Mouse (Mus musculus): ENCODE results near the gene Myo18a. TPM values are rescaled to one million over a fixed set of nuclear protein-coding genes. Genes with fewer than 3 reads are reported as not detected.
A peak's percentile ranks its signal among the peaks of the same experiment; 100 is the strongest.

The Myo18a gene
- polyA plus RNA-seq, 1 experiment from 2014 or later, result 154 TPM

- ATAC-seq (ENCODE audit: insufficient number of reproducible peaks, low FRiP score), result no peak
- H3K36me3 ChIP-seq, result no peaks in the 10 kb centered on the region
- 67% methylated on average over 5 of the region's 5 CpGs for WGBS
- peaks cover 20% of the 10 kb centered on the region for H3K4me1 ChIP-seq (replicated peaks)
- H3K9ac ChIP-seq, result no peak overlapping the region
- no peak overlapping the region for H3K4me3 ChIP-seq
- H3K27ac ChIP-seq (ENCODE audit: poor library complexity, severe bottlenecking), result no peak overlapping the region
- H3K27me3 ChIP-seq (replicated peaks), result peaks cover 38% of the 10 kb centered on the region
- H3K4me2 ChIP-seq, result no peak overlapping the region
- no peaks in the 10 kb centered on the region for H3K9me3 ChIP-seq (replicated peaks)
Measured at GRCm38 (mm10) chr11:77901366-77901765, 138.3 kb downstream of the Myo18a start.

DNA sequence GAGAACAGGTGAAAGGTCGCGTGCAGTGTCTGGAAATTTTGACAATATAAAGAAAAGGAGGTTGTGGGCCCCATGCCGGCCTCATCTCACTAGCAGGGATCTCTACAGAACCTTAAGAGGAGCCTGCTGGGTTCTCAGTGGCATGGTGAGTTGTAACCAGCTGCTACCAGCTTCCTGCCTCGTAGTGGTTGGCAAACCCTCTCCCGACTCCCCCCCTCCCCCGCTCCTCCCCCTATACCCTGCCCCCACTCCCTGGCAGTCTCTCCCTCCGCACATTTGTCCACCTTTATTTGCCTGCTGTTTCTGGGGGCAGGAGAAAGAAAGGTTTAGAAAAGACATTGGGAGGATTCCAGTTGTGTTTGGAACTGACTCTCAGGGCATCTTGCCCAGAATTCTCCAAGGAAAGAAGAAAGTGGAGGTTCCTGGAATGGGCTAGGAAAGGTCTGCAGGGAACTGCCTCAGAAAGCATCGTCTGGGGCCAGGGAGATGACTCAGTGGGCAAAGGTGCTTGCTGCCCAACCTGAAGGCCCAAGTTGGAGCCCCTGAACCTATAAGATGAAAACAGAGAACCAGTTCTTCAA is 138.8 kb downstream of the Myo18a start:
- H3K4me2 ChIP-seq, result no peak overlapping the region

GRCm38 (mm10) chr11:77903761-77904160 is 140.7 kb downstream of the Myo18a start:
- H3K4me1 ChIP-seq (replicated peaks), result peaks cover 16% of the 10 kb centered on the region
- H3K36me3 ChIP-seq, result no peaks in the 10 kb centered on the region
- H3K9ac ChIP-seq, result no peak overlapping the region
- no peak overlapping the region for H3K4me3 ChIP-seq
- no peak overlapping the region for H3K4me2 ChIP-seq
- no peak for ATAC-seq (ENCODE audit: insufficient number of reproducible peaks, low FRiP score)
- 7% methylated on average over 3 of the region's 3 CpGs for WGBS
- H3K27me3 ChIP-seq (replicated peaks), result peaks cover 28% of the 10 kb centered on the region
- H3K9me3 ChIP-seq (replicated peaks), result no peaks in the 10 kb centered on the region
- H3K27ac ChIP-seq (ENCODE audit: poor library complexity, severe bottlenecking), result no peak overlapping the region; the same call in 1 of the 2 replicates

More for the DNA sequence above, 138.8 kb downstream of the Myo18a start:
- Histone ChIP-seq H3K9me3 (replicated peaks) (no peaks in the 10 kb centered on the region), H3K27ac (ENCODE audit: poor library complexity, severe bottlenecking) (no peak overlapping the region), H3K27me3 (replicated peaks) (peaks cover 36% of the 10 kb centered on the region), H3K36me3 (no peaks in the 10 kb centered on the region), H3K4me3 (no peak overlapping the region), H3K4me1 (replicated peaks) (peaks cover 20% of the 10 kb centered on the region), H3K9ac (no peak overlapping the region)
- ATAC-seq (ENCODE audit: insufficient number of reproducible peaks, low FRiP score), result no peak
- WGBS, result 46% methylated on average over 8 of the region's 8 CpGs

GRCm38 (mm10) chr11:77904707-77905106 is 141.7 kb downstream of the Myo18a start:
- H3K4me2 ChIP-seq, result no peak overlapping the region
- no peaks in the 10 kb centered on the region for H3K9me3 ChIP-seq (replicated peaks)
- H3K36me3 ChIP-seq, result no peaks in the 10 kb centered on the region
- 63% methylated on average over 1 of the region's 1 CpGs for WGBS
- no peak for ATAC-seq (ENCODE audit: insufficient number of reproducible peaks, low FRiP score)
- H3K4me3 ChIP-seq, result no peak overlapping the region
- peaks cover 16% of the 10 kb centered on the region for H3K4me1 ChIP-seq (replicated peaks)
- H3K27ac ChIP-seq (ENCODE audit: poor library complexity, severe bottlenecking), result no peak overlapping the region
- peaks cover 30% of the 10 kb centered on the region for H3K27me3 ChIP-seq (replicated peaks)
- H3K9ac ChIP-seq, result no peak overlapping the region

GRCm38 (mm10) chr11:77906097-77906687 is 143.1 kb downstream of the Myo18a start:
- Histone ChIP-seq H3K4me2 (no peak overlapping the region), H3K9me3 (replicated peaks) (no peaks in the 10 kb centered on the region), H3K36me3 (no peaks in the 10 kb centered on the region), H3K4me1 (replicated peaks) (peaks cover 16% of the 10 kb centered on the region), H3K4me3 (no peak overlapping the region), H3K27ac (ENCODE audit: poor library complexity, severe bottlenecking) (no peak overlapping the region), H3K27me3 (replicated peaks) (peaks cover 37% of the 10 kb centered on the region), H3K9ac (no peak overlapping the region)
- ATAC-seq (ENCODE audit: insufficient number of reproducible peaks, low FRiP score), result no peak
- WGBS, result 25% methylated on average over 19 of the region's 19 CpGs

GRCm38 (mm10) chr11:77906747-77907174 is 143.7 kb downstream of the Myo18a start:
- WGBS, result 11% methylated on average over 9 of the region's 9 CpGs
- ATAC-seq (ENCODE audit: insufficient number of reproducible peaks, low FRiP score), result no peak
- Histone ChIP-seq H3K27ac (ENCODE audit: poor library complexity, severe bottlenecking) (no peak overlapping the region), H3K9ac (no peak overlapping the region), H3K4me1 (replicated peaks) (peaks cover 16% of the 10 kb centered on the region), H3K27me3 (replicated peaks) (peaks cover 33% of the 10 kb centered on the region), H3K4me3 (no peak overlapping the region), H3K36me3 (no peaks in the 10 kb centered on the region), H3K9me3 (replicated peaks) (no peaks in the 10 kb centered on the region), H3K4me2 (peak overlapping the region; percentile 30)

DNA sequence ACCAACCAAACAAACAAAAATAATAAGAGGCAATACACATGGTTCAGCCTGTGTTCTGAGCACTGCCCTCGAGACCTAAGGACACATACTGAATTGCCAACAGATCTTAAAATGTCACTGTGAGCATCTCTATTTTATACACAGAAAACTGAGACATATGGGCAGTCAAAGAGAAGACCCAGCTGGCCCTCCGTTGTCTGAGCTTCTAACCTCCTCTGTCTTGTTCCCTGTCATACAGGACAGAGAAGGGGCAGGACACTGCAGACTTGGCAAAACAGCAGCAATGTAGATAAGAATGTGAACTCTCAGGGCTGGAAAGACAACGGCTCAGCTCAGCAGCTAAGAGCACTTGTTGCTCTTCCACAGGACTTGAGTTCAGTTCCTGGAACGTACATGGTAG is 145.4 kb downstream of the Myo18a start:
- H3K9me3 ChIP-seq (replicated peaks), result no peaks in the 10 kb centered on the region
- no peak overlapping the region for H3K4me2 ChIP-seq
- ATAC-seq (ENCODE audit: insufficient number of reproducible peaks, low FRiP score), result no peak
- no peak overlapping the region for H3K27ac ChIP-seq (ENCODE audit: poor library complexity, severe bottlenecking)
- H3K9ac ChIP-seq, result no peak overlapping the region
- H3K27me3 ChIP-seq (replicated peaks), result peaks cover 43% of the 10 kb centered on the region
- WGBS, result 43% methylated on average over 4 of the region's 4 CpGs
- no peak overlapping the region for H3K4me3 ChIP-seq
- H3K4me1 ChIP-seq (replicated peaks), result peaks cover 13% of the 10 kb centered on the region
- no peaks in the 10 kb centered on the region for H3K36me3 ChIP-seq

DNA sequence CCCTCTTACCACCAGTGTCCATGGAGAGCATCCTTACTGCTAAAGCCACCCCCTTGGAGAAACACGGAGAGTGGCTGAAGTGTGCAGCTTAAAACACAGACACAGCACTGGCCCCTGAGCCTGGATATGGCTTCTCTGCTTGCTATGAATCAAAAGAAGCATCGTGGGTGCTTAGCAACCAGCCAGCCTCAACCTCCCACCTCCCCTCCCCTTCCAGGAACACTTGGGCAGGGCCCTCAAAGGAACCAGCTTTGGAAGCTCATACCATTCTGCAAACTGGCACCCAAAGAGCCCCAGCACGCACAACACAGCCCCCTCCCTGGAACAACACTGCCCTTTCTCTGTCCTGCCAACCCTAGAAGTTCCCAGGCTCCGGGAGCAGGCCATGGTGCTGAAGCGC is 146.3 kb downstream of the Myo18a start:
- H3K36me3 ChIP-seq, result no peaks in the 10 kb centered on the region
- H3K4me2 ChIP-seq, result no peak overlapping the region
- peaks cover 7% of the 10 kb centered on the region; the same call in 1 of the 2 replicates for H3K4me1 ChIP-seq (replicated peaks)
- H3K9me3 ChIP-seq (replicated peaks), result no peaks in the 10 kb centered on the region
- ATAC-seq (ENCODE audit: insufficient number of reproducible peaks, low FRiP score), result no peak
- H3K9ac ChIP-seq, result no peak overlapping the region
- 34% methylated on average over 5 of the region's 5 CpGs for WGBS
- H3K4me3 ChIP-seq, result no peak overlapping the region
- no peak overlapping the region for H3K27ac ChIP-seq (ENCODE audit: poor library complexity, severe bottlenecking)
- peaks cover 52% of the 10 kb centered on the region for H3K27me3 ChIP-seq (replicated peaks)

DNA sequence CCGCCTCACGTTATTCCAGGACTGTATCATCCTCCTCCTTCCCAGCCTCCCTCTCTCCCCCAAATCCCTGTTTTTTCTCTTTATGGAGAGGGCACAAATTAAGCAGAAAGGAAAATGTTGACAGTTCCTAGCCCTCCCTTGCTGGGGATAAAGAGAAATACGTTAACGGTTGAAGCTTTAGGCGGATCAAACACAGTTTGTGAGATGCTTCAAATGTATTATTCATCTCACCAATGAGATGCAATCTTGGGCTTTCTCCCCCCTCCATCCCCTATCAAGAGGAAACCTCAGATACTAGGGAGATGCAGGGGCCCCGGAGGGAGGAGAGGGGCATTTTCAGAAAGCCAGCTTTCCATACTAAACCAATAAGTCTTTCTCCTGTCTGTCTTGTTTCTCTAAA is 146.7 kb downstream of the Myo18a start:
- Histone ChIP-seq H3K36me3 (no peaks in the 10 kb centered on the region), H3K27me3 (replicated peaks) (peaks cover 55% of the 10 kb centered on the region), H3K9ac (no peak overlapping the region), H3K9me3 (replicated peaks) (no peaks in the 10 kb centered on the region), H3K4me1 (replicated peaks) (peaks cover 10% of the 10 kb centered on the region), H3K4me3 (no peak overlapping the region), H3K27ac (ENCODE audit: poor library complexity, severe bottlenecking) (no peak overlapping the region), H3K4me2 (no peak overlapping the region)
- no peak for ATAC-seq (ENCODE audit: insufficient number of reproducible peaks, low FRiP score)
- WGBS, result 26% methylated on average over 6 of the region's 6 CpGs

DNA sequence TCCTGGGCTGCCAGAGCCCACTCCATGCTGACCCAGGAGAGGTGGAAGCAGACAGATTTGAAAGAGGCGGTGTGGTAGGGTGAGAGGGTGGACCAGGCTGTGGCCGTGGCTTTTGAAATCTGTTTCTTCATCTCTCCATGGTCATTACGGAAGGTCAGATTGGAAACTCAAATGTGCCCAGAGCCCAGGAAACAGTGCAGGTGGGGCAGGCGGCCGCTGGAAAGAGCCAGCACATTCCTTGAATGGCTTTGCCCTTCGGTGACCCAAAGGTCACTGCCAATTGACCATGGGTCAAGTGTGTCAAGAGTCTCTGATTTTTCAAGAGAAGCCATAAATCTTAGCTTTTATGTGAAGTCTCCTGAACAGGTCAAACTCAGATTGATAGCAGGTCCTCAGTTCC is 150.5 kb downstream of the Myo18a start:
- Histone ChIP-seq H3K4me2 (no peak overlapping the region), H3K36me3 (no peaks in the 10 kb centered on the region), H3K4me3 (no peak overlapping the region), H3K4me1 (replicated peaks) (peaks cover 10% of the 10 kb centered on the region), H3K27ac (ENCODE audit: poor library complexity, severe bottlenecking) (no peak overlapping the region), H3K9ac (no peak overlapping the region), H3K9me3 (replicated peaks) (no peaks in the 10 kb centered on the region), H3K27me3 (replicated peaks) (peaks cover 70% of the 10 kb centered on the region)
- no peak for ATAC-seq (ENCODE audit: insufficient number of reproducible peaks, low FRiP score)
- WGBS, result 67% methylated on average over 6 of the region's 6 CpGs

DNA sequence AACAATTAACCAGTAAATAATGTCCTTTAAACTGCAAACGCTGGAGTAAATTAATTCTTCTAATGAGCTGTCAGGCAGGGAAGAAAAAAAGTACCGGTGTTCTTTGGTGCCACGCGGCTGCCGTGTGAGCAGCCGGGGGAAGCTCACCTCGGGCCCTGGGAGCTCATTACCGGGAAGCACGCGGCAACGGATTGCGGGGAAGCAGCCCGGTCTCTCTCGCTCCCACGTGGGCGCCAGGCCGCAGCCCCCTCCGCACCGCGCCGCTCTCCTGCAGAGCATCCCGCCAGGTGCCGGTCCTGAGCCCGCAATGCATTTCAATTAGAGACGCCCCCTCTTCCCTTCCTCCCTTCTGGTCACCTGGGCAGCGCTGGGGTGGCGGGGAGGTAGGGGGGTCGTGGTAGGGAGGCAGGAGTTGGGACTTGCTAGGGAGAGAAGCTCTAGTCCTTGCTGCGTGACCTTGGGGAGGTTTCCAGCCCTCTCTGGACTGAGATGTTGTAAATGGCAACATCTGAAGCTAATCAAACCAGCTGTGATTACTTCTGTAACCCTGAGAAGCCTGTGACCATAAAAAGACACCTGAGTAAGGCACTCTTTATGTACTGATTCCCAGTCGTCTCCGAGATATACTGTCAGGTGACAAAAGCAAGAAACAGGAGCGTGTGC is 151.7 kb downstream of the Myo18a start:
- H3K9me3 ChIP-seq (replicated peaks), result no peaks in the 10 kb centered on the region
- peak overlapping the region; percentile 11; the same call in 1 of the 2 replicates for H3K4me3 ChIP-seq
- peaks cover 10% of the 10 kb centered on the region for H3K4me1 ChIP-seq (replicated peaks)
- 6% methylated on average over 31 of the region's 32 CpGs for WGBS
- no peak for ATAC-seq (ENCODE audit: insufficient number of reproducible peaks, low FRiP score)
- H3K27ac ChIP-seq (ENCODE audit: poor library complexity, severe bottlenecking), result no peak overlapping the region
- H3K9ac ChIP-seq, result no peak overlapping the region
- H3K36me3 ChIP-seq, result no peaks in the 10 kb centered on the region
- H3K27me3 ChIP-seq (replicated peaks), result peaks cover 65% of the 10 kb centered on the region
- H3K4me2 ChIP-seq, result peak overlapping the region; percentile 47
